Mouse (Mus musculus): Measurements from ENCODE around the gene Sergef. TPM values are rescaled to one million over a fixed set of nuclear protein-coding genes. Genes with fewer than 3 reads are reported as not detected.

The Sergef gene
- polyA plus RNA-seq, 1 experiment from 2014 or later = 13.4 TPM

DNA sequence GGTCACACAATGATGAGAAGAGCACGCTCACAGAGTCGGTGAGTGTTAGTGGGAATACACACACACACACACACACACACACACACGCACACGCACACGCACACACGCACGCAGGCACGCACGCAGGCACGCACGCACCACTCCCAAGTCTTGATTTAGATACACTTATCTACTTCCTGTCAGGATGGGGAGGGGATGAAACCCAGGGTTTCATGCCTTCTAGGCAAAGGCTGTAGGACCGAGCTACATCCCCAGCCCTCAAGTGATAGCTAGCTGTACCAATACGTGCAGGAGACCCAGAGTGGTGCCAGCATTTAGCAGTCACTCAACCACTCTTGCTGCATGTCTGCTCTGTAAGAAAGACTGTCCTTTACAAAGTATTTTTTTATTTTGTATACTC is 137.0 kb downstream of the Sergef start:
- DNase-seq (ENCODE audit: low read depth, low spot score) (no peak), ATAC-seq (no peak)
- no peaks in the 10 kb centered on the region for H3K27me3 ChIP-seq
- TF ChIP-seq CTCF (IDR thresholded peaks at IDR 0.05) = no peak
- in situ Hi-C loops (cut with MboI; ENCODE audit: low pct_unique_long_range_greater_than_20kb) = no loop called here
- CTCF ChIA-PET = interaction anchor here (1.1 kb wide), 1 partner anchor 13 kb away, joined by 3 read pairs; no protein-coding TSS in a partner anchor
- POLR2A ChIA-PET = no interaction called here

DNA sequence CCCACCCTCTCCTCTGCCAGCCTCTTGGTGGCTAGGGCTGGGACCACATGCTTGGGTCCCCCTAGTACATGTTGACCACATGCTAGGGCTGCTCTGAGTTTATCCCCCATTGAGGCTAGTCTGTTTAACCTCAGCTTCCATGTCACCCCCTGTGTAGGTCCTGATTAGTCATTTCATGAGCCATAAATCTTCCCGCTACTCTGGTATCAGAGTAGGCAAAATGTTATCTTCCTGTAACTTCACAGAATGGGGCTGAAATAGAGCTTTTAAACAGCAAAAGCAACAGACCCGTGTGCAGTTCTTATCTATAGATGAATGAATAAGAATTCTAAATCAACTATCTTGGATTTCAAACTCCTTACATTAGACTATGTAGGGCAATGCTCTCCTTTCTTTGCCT is 138.1 kb downstream of the Sergef start:
- ATAC-seq = no peak

DNA sequence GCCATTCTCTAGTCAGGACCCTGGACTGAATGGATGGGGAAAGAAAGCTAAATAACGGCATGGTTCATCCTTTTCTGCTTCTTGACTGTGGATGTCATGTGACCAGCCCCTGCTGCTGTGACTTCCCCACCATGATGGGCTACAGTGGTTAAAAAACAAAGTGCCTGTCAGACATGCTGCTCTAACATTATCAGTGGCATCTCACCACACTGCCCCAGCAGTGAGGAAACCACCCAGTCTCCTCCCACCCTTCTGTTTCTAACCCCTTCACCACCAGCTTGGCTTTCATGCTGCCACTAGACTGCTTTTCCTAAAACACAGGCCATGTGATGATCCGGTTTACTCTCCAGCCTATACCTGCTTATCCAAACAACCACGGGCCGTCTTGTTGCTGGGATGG is 140.0 kb downstream of the Sergef start:
- ATAC-seq = no peak
- POLR2A ChIA-PET = no interaction called here

More for the DNA sequence above, 138.1 kb downstream of the Sergef start:
- TF ChIP-seq CTCF (IDR thresholded peaks at IDR 0.05) = no peak
- ChIA-PET CTCF (interaction anchor here (1.1 kb wide), 1 partner anchor 12 kb away, joined by 3 read pairs; no protein-coding TSS in a partner anchor), POLR2A (no interaction called here)
- in situ Hi-C loops (cut with MboI; ENCODE audit: low pct_unique_long_range_greater_than_20kb) = no loop called here
- DNase-seq (ENCODE audit: low read depth, low spot score) = no peak
- H3K27me3 ChIP-seq = no peaks in the 10 kb centered on the region

DNA sequence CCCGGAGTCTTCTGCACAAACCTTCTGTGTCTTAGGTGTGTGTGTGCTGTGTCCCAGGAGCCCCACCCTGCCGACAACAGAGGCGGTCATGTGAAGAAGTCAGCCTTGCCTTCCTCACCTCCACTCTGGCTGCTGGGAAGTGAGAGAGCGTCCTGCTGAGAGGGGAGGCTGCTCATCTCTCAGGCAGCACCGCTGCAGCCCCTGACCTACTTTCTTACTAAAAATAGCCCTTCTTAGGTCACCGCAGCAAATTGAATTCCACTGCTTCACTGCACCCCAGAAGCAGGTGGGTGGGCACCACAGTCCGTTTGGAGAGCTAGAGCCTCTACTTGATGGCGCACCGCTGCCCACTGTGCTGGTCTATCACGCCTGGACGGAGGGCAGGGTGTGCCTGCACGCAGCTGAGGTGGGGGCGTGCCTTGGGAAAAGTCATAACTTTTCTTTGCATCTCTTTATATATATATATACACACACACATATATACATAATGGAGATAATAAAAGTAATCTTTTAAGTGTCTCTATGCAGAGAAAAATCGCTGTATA is 147.4 kb downstream of the Sergef start:
- ChIA-PET CTCF (no interaction called here), POLR2A (no interaction called here)
- no peak for TF ChIP-seq CTCF (IDR thresholded peaks at IDR 0.05)
- ATAC-seq (no peak), DNase-seq (ENCODE audit: low read depth, low spot score) (no peak)
- H3K27me3 ChIP-seq = no peaks in the 10 kb centered on the region
- in situ Hi-C loops (cut with MboI; ENCODE audit: low pct_unique_long_range_greater_than_20kb) = no loop called here

More for the DNA sequence above, 140.0 kb downstream of the Sergef start:
- CTCF ChIA-PET = no interaction called here
- no peak for TF ChIP-seq CTCF (IDR thresholded peaks at IDR 0.05)
- in situ Hi-C loops (cut with MboI; ENCODE audit: low pct_unique_long_range_greater_than_20kb) = no loop called here
- DNase-seq (ENCODE audit: low read depth, low spot score) = no peak
- no peaks in the 10 kb centered on the region for H3K27me3 ChIP-seq

DNA sequence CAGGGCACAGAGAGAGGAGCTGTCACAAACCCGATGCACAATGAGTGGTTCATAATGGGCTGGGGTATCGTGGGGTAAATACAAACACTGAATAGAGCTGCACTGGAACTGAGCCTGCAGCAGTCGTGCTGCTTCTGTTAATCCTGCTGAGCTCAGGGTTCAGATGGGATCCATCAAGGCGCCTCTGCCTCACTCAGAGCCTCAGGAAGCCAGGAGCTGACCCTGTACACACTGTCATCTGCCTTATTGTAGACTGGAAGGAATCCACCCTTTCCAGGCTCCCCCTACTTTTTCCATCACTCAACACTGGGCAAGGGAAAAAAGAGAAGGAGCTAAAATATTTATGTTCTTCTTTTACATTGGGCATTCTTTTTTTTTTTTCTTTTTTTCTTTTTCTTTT is 152.3 kb downstream of the Sergef start:
- no peak for ATAC-seq
- ChIA-PET CTCF (no interaction called here), POLR2A (no interaction called here)
- in situ Hi-C loops (cut with MboI; ENCODE audit: low pct_unique_long_range_greater_than_20kb) = no loop called here
- no peaks in the 10 kb centered on the region for H3K27me3 ChIP-seq
- DNase-seq (ENCODE audit: low read depth, low spot score) = no peak
- no peak for TF ChIP-seq CTCF (IDR thresholded peaks at IDR 0.05)

DNA sequence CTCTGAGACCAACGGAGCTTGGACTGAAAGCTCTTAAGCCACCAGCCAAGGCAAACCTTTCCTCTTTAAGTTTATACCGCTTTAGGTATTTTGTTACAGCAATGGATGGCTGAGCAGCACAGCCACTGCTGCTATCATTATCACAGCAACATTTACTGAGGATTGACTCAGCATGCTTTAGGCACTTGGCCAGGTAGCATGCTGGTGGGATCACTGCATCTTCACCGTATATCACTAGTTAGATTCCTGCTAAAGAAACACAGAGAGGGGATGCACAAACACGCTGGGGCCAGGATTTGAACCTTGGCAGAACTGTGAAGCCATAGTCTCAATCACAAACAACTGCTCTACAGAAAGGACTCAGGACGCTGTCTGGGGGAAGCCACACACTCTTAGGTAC is 152.8 kb downstream of the Sergef start:
- DNase-seq (ENCODE audit: low read depth, low spot score) (no peak), ATAC-seq (no peak)
- in situ Hi-C loops (cut with MboI; ENCODE audit: low pct_unique_long_range_greater_than_20kb) = no loop called here
- no peak for TF ChIP-seq CTCF (IDR thresholded peaks at IDR 0.05)
- POLR2A ChIA-PET = no interaction called here
- no peaks in the 10 kb centered on the region for H3K27me3 ChIP-seq
- CTCF ChIA-PET = no interaction called here

DNA sequence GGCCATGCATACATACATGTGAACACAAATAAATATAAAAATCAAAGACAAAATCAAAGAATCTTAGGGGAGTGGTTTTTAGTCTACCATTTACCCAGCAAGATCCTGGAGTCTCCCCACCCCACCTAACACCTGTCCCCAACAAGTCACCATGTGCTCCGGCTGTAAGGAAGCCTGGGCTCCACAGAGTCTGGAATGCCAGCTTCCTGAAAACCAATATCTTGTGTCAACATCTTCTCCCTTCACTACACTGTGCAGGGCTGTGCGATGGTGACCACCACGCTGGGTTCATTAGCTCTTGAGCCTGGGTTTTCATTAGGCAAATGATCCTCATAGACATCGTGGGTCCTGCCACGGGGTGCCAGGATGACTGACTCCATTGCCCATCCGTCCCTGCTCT is 155.4 kb downstream of the Sergef start:
- TF ChIP-seq CTCF (IDR thresholded peaks at IDR 0.05) = no peak
- CTCF ChIA-PET = no interaction called here
- DNase-seq (ENCODE audit: low read depth, low spot score) = no peak
- in situ Hi-C loops (cut with MboI; ENCODE audit: low pct_unique_long_range_greater_than_20kb) = no loop called here
- no peak for ATAC-seq
- no peaks in the 10 kb centered on the region for H3K27me3 ChIP-seq
- POLR2A ChIA-PET = no interaction called here

DNA sequence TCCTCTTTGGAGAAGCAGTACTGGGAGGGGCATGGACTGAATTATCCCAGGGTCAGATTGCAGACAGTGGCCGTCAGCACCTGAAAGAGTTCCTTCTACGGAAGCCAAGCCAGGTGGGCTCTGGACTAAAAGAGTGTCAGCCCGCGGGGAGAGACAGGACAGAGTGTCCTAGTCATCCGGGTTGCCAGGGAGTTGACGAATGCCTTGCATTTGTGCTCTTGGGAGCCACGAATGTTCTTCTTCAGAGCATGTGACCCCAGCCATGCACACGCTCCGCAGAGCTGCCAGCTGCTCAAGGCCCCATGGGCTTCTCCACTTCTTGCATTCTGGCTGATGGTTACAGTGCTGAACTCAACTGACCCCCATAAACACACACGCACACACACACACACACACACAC is 156.6 kb downstream of the Sergef start:
- no peak for TF ChIP-seq CTCF (IDR thresholded peaks at IDR 0.05)
- in situ Hi-C loops (cut with MboI; ENCODE audit: low pct_unique_long_range_greater_than_20kb) = no loop called here
- no peaks in the 10 kb centered on the region for H3K27me3 ChIP-seq
- POLR2A ChIA-PET = interaction anchor here (0.6 kb wide), 1 partner anchor 124 kb away, joined by 3 read pairs; no protein-coding TSS in a partner anchor
- DNase-seq (ENCODE audit: low read depth, low spot score) (no peak), ATAC-seq (no peak)
- CTCF ChIA-PET = no interaction called here

DNA sequence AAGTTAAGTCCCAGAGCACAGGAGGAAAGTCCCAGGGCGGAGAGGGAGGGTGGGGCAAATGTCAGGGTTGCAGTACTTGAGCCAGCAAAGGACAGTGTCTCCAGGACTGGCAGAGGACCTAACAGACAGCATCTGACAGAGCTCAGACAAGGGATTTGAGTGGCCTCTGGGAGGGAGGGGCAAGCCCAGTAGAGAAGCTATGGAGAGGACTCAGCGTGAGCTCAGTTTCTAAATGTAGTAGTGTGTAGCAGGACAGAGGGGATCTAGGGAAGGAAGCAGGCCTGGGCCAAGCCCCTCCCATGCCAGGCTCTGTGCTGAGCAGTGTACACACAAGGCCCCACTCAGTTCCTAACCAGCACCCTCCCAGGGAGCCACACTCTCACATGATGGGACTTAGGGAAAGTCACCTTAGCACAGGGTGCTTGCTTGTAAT is 157.5 kb downstream of the Sergef start:
- TF ChIP-seq CTCF (IDR thresholded peaks at IDR 0.05) = no peak
- no peaks in the 10 kb centered on the region for H3K27me3 ChIP-seq
- in situ Hi-C loops (cut with MboI; ENCODE audit: low pct_unique_long_range_greater_than_20kb) = no loop called here
- DNase-seq (ENCODE audit: low read depth, low spot score) (no peak), ATAC-seq (no peak)
- ChIA-PET CTCF (interaction anchor here (1.2 kb wide), 1 partner anchor 15 kb away, joined by 3 read pairs; no protein-coding TSS in a partner anchor), POLR2A (no interaction called here)

DNA sequence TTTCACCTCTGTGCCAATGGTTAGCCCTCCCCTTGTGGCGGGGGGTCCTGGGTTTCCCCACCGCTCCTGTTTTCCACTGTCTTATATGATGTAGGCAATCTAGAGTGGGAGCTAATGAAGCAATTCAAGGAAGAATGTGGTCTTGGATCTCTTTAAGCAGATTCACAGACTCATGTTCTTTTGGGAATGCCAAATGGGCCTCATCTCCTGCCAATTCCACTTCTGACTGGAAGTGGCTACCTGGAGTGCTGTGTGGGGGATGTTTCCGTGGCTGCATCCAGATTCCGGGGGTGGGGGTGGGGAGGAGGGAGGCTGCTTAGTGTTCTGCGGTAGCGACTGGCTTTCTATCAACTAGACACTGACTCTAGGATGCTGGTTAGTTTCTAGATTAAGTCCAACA is 159.8 kb downstream of the Sergef start:
- CTCF ChIA-PET = no interaction called here
- POLR2A ChIA-PET = no interaction called here
- no peak for TF ChIP-seq CTCF (IDR thresholded peaks at IDR 0.05)
- no peaks in the 10 kb centered on the region for H3K27me3 ChIP-seq
- in situ Hi-C loops (cut with MboI; ENCODE audit: low pct_unique_long_range_greater_than_20kb) = no loop called here
- DNase-seq (ENCODE audit: low read depth, low spot score) (no peak), ATAC-seq (no peak)

DNA sequence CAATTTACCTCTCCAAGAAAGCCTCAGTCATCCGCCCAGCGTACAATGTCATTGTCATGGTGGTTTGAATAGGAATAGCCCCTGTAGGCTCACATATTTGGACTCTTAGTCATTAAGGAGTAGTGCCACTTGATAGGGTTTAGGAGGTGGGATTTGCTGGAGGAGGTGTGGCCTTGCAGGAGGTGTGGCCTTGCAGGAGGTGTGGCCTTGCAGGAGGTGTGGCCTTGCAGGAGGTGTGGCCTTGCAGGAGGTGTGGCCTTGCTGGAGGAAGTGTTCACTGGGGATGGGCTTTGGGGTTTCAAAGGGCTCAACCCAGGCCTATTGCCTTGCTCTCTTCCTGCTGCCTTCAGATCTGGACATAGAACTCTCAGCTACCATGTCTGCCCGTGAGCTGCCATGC is 162.2 kb downstream of the Sergef start:
- DNase-seq (ENCODE audit: low read depth, low spot score) (no peak), ATAC-seq (no peak)
- in situ Hi-C loops (cut with MboI; ENCODE audit: low pct_unique_long_range_greater_than_20kb) = no loop called here
- CTCF ChIA-PET = no interaction called here
- TF ChIP-seq CTCF (IDR thresholded peaks at IDR 0.05) = no peak
- no peaks in the 10 kb centered on the region for H3K27me3 ChIP-seq
- POLR2A ChIA-PET = no interaction called here

DNA sequence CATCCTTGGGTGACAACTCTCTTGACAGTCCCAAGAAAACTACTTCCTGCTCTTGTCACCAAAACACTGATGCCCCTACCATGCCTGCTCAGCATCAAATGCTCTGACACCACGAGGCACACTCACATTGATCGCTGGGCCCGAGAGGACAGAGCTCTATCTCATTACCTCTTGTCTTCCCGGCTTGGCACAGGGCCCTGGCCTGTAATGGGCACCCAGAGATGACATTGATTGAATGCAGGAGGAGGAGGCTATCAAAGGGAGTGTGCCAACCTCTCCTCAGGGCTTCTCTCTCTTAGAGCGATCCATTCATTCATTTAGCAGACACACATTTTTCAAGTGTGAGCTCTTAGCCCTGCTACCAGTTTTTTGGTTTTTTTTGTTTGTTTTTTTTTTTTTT is 164.1 kb downstream of the Sergef start:
- no peak for TF ChIP-seq CTCF (IDR thresholded peaks at IDR 0.05)
- no peaks in the 10 kb centered on the region for H3K27me3 ChIP-seq
- ChIA-PET POLR2A (interaction anchor here (0.7 kb wide), 1 partner anchor 81 kb away, joined by 7 read pairs; no protein-coding TSS in a partner anchor), CTCF (no interaction called here)
- DNase-seq (ENCODE audit: low read depth, low spot score) = no peak
- in situ Hi-C loops (cut with MboI; ENCODE audit: low pct_unique_long_range_greater_than_20kb) = no loop called here
- ATAC-seq = no peak
